Mouse (Mus musculus) ovary, postnatal 36 days (tissue): Measurements from ENCODE around the gene 5730596B20Rik.

Source experiments
- DNase-seq: peaks from one replicate; pipeline ENCODE4 v3.0.0; 2022; ENCODE audit warnings: low spot score, mixed read lengths

5730596B20Rik gene

DNA sequence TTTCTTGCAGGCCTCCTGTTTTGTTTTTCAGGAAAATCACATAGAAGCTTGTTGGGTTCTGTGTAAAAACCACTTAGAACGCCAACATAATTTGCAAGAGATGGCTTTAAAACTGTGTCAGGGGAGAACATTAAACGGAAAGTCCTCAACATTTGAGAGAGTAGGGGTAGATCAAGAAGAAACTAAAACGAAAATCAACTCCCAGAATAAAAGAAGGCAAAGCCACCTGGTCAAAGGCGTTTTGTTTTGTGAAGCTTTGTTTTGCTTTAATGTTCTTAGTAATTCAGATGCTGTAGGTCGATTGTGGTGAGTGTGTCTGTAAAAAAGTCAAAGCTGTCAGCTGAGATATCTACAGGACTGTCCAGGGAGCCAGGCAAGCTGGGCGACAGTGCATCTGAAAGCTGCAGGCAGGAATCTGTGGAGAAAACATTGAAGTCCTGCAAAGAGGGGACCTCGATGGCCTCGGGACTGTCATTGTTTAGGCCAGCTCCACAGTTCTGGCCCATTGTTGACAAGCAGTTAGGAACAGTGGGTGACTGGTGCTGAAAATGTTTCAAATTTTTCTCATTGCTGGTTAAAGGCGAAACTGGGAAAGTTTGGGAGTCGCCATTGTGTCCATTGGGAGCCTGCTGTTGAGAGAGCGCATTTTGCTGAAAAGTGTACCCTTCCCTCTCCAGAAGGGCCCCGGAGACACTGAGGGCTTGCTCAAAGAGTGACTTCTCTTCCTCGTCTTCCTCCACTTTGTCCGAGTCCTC is 14.5 kb upstream of the 5730596B20Rik start:
- DNase-seq = no peak

DNA sequence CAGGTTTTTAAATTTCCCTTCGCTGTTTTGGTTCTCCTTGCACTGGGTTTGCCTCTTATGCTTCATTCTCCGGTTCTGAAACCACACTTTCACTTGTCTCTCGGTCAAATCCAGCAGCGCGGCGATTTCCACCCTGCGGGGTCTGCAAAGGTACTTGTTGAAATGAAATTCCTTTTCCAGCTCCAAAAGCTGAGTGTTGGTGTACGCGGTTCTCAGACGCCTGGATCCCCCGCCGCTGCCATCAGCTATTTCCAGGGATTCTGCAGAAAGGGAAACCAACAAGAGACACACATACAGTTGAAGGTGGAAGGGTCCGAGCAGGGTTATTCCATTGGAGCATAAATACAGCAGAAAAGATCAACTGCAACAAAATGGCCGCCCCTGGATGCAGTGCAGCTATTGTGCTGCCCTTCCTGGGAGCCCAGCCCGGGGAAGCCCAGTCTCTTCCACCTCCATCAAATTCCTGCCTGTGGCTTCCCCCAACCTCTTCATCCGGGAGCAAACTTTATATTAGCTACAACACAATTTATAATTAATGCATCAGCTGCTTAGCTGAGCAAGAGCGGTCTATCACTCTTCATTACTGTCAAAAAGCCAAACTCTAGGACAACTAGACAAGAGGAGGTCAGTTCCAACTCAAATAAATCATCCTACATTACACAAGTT is 13.8 kb upstream of the 5730596B20Rik start:
- DNase-seq = no peak

DNA sequence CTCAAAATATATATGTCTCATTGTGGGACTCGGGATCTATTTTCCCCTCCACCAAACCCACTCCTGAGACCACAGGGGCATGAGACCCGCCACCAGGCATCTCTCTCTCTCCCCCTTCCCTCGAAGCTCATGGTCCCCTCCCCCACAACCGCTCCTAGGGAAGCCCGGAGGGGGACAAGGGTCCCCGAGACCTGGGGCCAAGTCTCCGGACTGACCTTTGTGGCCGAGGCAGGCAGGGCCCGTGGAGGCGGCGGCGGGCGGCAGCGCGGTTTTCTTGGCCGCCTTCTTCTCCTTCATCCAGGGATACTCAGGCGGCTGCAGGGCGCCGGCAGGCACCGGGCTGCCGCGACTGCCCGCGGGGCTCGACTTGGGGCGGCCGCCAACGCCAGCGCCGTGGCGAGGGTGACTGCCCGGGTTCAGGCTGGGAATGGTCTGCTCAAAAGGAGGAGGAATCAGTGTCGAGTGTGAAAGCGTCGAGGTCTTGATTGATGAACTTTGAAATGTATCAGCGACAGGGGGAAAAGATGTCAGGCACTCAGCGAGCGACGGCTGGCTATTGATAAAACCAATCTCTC is 13.2 kb upstream of the 5730596B20Rik start:
- peak; percentile 15 for DNase-seq

DNA sequence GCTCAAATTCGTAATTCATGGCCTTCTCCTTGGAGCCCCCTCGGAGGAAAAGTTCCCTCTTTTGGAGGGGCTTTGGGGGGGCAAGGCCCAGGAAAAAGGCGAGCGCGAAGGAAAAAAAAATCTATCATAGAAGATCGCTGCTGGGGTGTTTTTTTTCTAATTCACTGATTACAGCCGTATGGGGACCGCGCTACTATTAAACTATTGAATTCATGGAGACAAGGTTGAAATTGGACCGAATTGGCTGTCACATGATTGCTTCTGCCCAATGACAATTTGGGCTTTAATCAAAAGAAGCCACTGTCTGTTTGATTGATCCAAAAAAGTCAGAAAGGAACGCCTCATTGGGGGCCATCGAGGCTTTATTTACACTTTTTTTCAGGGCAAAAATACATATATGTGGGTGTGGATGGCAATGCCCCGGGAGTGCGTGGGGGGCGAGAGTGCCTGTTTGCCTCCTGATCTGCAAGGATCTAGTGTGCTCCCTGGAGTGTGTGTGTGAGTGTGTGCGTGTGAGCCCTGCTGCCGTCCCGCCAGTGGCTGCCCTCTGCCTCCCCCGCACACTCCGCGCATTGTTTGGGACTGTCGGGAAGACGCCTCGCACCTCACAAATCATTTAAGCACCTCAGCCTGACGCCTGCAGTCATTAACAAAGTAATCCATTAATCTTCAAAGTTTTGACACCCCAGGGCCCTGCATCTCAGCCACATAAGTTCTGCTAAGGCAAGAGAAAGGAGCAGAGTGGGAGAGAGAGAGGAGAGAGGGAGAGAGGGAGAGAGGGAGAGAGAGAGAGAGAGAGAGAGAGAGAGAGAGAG is 12.5 kb upstream of the 5730596B20Rik start, which contains the start of gene Hoxa2:
Gene Hoxa2 (minus strand): TSS at position 206 of the 815 bp plus-strand sequence.
- no peak for DNase-seq

DNA sequence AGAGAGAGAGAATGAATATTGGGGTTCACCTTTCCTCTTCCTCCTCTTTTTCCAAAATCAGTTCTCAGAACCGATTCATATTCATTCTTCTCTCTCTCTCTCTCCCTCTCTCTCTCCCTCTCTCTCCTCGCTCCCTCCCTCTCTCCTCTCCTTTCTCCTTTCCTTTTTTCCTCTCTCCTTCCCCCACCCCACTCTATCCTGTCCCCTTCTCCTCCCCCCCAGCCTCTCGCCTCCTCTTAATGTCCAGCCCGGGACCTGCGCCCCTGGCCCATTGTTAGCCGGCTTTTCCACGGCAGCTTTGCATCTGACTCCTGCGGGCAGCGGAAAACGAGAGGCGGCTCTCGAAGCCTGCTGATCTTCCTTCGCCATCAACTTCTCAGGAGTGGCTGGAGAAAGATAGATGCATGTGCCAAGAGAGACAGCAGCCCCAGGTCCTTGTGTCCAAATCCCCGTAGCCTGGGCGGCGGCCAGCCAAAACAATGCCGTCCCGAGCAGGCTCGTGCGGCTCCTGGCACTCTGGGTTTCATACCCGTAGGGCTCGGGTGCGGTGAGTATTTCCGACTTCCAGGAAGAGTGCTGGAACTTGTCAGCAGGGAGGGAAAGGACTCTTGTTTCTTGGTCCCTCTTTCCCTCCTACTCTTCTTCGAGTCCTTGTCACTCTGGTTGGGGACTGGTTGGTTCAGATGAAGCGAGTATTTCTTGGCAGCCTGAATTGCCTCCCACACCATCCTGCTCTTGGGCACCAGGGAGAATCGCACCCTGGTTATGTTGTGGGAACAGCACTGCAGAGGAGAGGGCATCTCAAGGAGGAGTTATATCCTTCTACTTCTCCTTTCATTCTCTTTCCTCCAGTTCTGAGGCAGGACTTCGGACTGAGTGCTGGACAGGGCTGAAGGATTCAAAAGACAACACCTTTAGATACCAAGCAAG is 11.6 kb upstream of the 5730596B20Rik start:
- DNase-seq = no peak

DNA sequence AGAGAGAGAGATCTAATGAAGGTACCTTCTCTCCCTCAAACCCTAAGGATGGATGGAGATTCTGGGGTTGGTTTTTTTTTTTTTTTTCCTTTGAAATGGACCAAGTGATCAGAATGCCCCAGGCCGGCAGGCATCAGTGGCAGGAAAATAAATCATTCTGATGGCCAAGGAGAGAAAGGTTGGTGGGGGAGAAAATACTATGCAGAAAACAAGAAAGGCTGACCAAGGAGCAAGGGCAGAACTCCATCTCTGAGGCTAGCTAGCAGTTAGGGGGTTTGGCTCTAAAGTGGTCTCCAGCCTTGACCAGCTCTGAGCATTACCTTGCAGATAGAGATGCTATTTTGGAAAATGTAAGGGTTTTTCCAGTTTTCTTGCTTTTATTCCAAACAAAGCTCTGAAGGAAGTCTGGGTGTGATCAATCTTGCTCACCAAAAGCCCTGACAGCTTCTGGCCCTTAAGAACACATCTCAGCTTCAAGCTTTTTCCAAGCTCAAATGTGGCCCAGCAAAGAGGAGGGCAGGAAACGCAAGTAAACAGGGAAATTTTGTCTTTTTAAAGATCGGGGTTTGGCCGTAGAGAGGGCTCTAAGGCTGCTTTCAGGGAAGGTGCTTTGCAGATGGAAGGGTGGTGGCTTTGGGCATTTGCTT is 10.7 kb upstream of the 5730596B20Rik start:
- DNase-seq = no peak

DNA sequence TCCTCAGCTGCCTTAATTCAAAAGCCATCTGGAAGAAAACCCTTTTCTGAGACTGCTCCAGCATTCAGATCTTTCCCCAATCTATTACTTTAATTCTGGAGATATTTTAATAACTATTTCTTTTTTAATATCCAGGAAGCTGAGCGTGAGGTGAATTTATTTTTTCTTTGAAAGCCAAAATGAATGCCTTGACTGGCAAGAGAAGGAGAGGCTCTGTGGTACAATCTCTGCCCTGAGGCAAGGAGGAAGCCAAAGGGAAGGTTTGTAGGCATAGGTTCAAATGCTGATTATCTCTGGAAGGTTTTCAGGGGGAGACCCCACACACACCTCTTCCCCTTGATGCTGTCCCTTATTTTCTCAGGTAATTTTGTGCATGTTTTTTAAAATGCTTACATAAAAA is 10.1 kb upstream of the 5730596B20Rik start:
- DNase-seq = no peak

DNA sequence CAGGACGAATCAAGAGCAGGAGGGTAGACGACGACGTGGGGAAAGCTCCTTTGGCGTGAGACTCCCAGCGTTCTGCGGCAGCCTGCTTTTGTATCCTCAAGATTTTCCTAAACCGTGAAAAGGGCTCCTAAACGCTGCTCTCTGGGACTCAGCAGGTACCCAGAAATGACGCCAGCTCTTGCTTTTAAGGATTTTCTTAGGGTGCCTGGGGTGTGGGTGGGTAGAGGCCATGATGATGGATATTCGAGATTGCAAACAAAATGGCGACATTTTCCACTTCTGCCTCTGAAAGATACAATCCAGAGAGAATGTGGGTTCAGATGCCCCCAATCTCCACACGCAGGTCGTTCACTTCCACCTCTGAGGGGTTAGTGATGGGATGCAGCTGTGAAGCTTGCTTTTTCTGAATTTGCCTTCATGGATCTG is 9.5 kb upstream of the 5730596B20Rik start:
- DNase-seq = no peak

DNA sequence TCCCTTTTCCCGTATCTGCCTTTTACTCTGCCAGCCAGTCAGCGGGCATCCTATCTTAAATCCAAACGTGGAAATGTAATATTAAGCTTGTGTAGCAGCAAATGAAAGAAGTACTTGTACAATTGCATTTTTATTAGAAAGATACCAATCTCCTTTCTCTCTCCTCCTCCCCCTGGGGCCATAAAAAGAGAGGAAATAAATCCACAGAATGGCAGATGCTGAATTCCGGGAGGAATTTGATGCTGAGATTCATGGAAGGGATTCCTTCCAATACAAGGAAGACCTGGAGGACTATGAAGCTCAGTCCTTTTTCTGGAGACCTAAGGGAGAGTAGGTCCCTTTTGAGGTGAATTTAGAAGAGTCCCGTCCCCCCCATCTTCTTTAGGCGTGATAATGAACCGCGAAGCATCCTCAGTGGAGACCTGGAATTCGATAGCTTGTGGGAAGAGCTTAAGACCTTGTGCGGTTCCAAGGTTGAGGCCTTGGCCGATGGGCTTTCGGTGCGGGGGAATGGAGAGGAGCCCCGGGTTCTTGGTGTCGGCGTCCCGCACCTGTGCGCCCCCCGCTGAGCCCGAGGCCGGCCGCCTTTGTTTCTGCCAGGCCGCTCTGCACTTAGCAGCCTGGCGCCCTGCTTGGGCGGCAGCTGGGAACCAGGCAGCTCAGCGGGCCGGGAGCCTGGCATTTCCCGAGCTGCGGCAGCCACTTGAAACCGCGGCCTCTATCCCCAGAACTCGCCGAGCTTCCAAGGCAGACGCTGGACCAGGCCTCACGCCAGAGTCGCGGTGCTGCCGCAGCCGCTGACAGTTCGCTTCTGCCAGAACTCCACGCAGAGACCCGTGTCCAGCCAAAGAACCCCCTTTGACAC is 8.9 kb upstream of the 5730596B20Rik start:
- DNase-seq = peak; percentile 20

DNA sequence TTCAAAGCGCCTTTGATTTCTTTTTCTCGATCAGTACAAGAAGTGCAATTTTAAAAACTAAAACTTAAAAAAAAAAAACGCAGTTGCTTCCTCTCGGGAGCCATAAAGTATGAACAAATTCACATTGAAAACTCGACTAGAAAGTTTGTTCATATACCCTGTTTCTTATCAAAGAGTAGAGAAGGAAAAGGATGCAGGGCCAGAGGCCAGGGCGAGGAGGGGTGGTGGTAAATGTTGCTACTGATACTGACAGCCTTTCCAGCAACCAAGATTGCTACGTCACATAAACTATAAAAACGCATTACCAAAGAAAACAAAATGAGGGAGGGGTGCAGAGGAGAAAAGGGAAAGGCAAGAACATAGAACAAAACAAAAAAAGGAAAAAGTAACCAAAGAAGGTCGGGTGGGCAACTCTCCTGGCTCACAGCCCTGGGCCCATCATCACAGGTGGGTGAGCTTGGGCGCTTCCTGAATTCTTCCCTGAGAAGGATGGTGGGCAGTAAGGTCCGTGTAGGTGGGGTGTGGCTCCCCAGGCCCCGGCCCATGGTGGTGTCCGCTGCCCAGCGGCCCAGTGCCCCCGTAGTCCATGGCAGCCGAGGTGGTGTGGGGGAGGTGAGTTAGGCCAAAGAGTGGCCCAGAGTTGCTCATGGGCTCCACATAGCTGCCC is 7.7 kb upstream of the 5730596B20Rik start:
- DNase-seq = no peak

DNA sequence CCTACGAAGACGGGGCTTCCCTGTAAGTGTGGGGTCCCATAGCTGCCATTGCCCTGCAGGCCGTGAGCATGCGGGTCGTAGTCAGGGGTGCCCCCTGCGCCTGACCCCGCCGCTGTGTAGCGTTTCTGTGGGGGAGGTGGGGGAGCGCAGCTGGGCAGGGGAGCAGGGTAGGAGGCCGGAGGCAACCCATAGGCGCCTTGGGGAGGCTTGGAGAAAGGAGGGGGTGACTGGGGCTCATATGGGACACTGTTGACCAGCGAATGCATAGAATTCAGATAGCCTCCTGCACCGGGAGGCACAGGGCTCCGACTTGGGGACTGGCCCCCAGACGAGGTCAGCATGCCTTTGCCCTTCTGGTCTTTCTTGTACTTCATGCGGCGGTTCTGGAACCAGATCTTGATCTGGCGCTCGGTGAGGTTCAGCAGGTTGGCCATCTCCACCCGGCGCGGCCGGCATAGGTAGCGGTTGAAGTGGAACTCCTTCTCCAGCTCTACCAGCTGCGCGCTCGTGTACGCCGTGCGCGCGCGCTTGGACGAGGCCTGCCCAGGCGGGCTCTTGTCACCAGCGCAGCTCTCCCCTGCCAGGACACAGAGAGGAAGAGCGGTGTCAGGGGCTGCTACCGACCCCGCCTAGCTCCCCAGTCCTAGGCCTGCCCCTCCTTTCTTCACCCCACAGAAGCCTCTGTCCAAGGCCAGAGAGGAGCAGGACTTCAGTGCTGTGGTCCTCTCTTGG is 7.0 kb upstream of the 5730596B20Rik start:
- DNase-seq = no peak

DNA sequence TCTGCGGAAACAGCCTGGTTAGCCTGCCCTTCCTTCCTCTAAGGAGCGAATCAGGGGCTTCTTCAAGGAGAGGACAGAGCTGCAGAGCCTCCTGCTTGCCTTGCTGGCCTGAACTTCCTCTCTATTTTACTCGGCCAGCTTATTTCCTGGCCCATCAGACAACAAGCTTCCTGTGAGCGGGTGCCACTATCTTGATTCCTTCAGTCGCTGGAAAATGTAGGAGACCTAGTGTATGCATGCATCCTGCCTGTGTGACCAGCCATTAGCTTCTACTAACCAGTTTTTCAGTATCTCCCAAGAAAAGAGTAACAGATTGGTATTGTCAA is 6.4 kb upstream of the 5730596B20Rik start:
- no peak for DNase-seq

DNA sequence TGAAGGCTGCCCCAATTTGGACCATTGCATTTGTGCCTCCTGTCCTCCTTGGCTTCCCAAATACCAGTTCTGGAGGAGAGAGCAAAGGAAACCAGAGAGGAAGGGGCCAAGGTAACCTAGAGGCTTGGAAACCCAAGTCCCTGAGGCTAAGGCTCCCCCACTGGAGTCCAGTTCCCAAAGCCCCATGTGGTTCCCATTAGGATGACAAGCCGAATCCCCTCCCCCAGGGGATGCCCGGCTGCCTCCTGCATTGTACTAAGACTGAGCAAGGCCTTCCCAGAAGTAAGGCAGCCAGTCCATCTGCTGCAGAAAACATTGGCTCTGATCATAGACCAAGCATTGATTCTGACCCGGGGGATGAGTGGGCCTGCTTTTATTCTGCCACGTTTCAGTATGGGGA is 6.0 kb upstream of the 5730596B20Rik start:
- no peak for DNase-seq

DNA sequence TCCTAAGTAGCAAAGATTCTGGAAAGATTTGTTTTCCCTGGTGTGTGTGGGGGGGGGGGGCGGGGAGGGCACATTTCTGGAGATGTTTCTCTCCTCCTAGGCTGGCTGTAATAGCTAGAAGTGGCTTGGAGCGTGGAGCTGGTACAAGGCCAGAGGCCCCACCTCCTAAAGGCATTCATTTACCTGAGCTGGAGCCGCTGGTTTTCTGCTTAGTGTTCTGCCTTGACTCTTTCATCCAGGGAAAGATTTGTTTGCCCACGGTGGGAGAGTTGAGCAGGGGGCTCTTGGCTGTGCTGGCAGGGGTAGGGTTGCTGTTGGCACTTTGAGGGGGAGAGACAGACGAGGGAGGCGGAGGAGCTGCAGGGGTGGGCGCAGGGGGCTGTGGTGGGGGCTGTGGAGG is 5.4 kb upstream of the 5730596B20Rik start:
- DNase-seq = no peak

DNA sequence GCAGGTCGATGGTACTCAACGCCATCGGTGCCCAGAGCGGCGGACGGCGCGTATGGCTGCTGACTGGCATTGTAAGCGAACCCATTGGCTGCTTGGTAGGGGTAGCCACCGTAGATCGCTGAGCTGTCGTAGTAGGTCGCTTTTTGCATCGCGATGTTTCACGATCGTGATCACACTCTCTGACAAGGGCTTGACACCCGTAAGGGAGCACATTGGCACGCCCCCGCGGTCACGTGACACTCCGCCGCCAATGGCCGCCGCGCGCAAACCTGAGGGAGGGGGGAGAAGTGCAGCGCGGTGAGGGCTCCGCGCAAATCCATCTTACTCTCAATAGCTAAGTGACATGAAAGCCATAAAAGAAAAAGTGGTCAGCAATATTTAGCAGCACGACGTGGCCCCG is 4.8 kb upstream of the 5730596B20Rik start:
- peak; percentile 72 for DNase-seq

DNA sequence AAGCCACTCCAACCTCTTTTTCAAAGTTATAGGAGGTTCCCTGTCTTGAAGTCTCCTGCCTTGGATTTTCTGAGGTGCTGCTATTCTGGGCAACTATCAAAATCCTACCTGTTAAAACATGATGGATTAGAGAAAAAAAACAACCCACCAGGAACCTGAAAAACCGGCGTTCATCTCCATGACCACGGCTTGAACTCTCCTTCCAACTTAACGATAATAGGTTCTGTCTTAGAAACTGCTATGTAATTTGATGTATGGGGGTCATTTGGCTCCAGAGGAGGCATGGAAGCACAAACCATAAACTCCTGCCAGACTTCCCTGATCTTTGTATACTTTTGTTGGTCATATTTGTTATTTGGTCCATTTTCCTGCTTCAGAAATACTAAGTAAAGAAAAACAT is 3.6 kb upstream of the 5730596B20Rik start:
- DNase-seq = no peak

DNA sequence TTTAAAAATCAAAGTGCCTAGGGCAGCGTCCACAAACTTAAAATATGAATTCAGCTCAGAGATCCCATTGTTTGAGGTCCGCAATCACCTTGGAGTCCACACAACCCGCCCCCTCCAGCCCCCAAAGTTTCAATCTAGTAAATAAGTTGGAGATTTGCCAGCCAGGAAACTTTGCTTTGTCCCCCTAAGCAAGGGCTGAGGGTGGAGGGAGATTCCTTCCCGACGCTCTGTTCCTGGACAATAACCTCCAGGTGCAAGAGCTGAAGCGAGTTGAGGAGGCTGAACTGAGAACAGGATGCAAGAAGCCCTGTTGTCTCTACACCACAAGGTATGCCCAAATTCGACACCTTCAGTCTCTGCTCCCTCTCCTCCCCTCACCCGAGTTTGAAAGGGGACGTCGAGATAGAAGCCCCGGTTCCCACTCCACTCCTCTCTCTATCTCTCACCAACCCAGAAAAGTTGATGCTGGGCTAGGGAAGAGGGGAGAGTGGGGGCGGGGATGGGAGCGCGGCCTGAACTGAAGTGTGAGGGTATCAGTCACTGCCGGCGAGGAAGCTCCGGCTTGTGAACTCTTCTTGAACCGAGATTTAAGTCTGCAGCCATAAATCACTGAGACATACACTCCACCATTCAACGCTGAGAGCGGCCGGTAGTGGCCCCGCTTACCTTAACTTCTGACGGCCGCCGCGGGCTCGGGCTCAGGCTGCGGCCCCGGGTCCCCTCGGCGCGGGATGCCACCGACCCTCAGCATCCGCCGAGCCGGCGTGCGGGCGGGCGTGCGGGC is 2.1 kb upstream of the 5730596B20Rik start:
- no peak for DNase-seq

DNA sequence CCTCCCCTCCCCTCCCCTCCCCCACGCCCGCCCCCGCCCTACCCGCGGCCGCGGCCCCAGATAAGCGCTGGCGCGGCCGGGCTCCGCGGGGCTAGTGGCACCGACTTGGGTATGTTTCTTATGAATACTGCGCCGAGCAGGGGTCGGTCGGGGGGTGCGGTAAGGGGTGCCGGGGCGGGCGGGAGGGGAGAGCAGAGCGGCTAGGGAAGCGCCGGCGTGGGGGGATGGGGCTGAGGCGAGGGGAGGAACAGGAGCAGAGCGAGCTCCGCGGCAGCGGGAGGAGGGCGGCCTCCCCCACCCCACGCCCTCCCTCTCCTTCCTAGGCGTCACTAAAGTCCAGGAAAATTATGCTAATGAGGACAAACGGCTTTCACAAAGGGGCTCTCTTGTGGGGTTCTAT is 1.4 kb upstream of the 5730596B20Rik start:
- DNase-seq = peak; percentile 27
